Comparison of ENCODE assay signal across 8 mouse cellular contexts in genomic region chr4:46304757-46305384, GRCm38 (mm10). TPM values are rescaled to one million over a fixed set of nuclear protein-coding genes. Genes with fewer than 3 reads are reported as not detected.
DNase-seq lines count a peak whose midpoint lies in the region; ATAC-seq lines count a peak whose summit lies in the region.

No protein-coding gene starts in this region.

- DNase-seq in CD4-positive, CD25-positive, alpha-beta regulatory T cell, adult 2 months (ENCODE audit: low read depth, low spot score), result peak; percentile 86
- peak; percentile 42 for DNase-seq in c-Kit-negative CD71-positive TER-119-positive erythroid progenitor cells, embryonic 14.5 days (ENCODE audit: low read depth, low spot score)
- peak; percentile 28 for DNase-seq in fibroblast of lung, adult 2 months (ENCODE audit: low read depth)
- DNase-seq in kidney, postnatal 25 days, result peak; percentile 88 to 90
- peak; percentile 73 for DNase-seq in liver, embryonic 13.5 days
- peak; percentile 49 to 62 for DNase-seq in natural killer cell, adult 2 months (ENCODE audit: low spot score in 2 of 2)

- peak; percentile 72 for ATAC-seq in heart, embryonic 14.5 days (ENCODE audit: insufficient number of reproducible peaks, insufficient read depth, low FRiP score, low read depth)
- ATAC-seq in liver, embryonic 13.5 days (ENCODE audit: low read depth), result peak; percentile 75
- peak; percentile 82 for ATAC-seq in stomach, embryonic 14.5 days (ENCODE audit: insufficient number of reproducible peaks, insufficient read depth, low FRiP score, low read depth)

- WGBS in heart, embryonic 14.5 days, result under 1% methylated on average over 47 of the region's 78 CpGs
- under 1% methylated on average over 73 of the region's 78 CpGs for WGBS in liver, embryonic 13.5 days (ENCODE audit: insufficient replicate concordance)
- WGBS in stomach, embryonic 14.5 days, result 1% methylated on average over 71 of the region's 78 CpGs

- H3K9me3 ChIP-seq in heart, embryonic 14.5 days (ENCODE audit: control insufficient read depth, low read length), result no peaks in the 10 kb centered on the region
- no peaks in the 10 kb centered on the region for H3K9me3 ChIP-seq in liver, embryonic 13.5 days (replicated peaks)
- no peaks in the 10 kb centered on the region for H3K9me3 ChIP-seq in stomach, embryonic 14.5 days (ENCODE audit: control insufficient read depth, low read depth, low read length)

- no peaks in the 10 kb centered on the region for H3K36me3 ChIP-seq in heart, embryonic 14.5 days (ENCODE audit: control insufficient read depth, insufficient read depth, low read length)
- H3K36me3 ChIP-seq in liver, embryonic 13.5 days, result no peaks in the 10 kb centered on the region
- H3K36me3 ChIP-seq in stomach, embryonic 14.5 days (ENCODE audit: control insufficient read depth, insufficient read depth, low read length), result no peaks in the 10 kb centered on the region

- H3K4me2 ChIP-seq in heart, embryonic 14.5 days (ENCODE audit: low read length), result peak overlapping the region; percentile 89
- peak overlapping the region; percentile 91 for H3K4me2 ChIP-seq in liver, embryonic 13.5 days
- peak overlapping the region; percentile 56 for H3K4me2 ChIP-seq in stomach, embryonic 14.5 days (replicated peaks; ENCODE audit: low read depth, low read length)

- H3K4me1 ChIP-seq in heart, embryonic 14.5 days (ENCODE audit: control insufficient read depth in 2 of 2, insufficient read depth in 2 of 2, low read length in 2 of 2), result peaks cover 14 to 26% of the 10 kb centered on the region in 2 experiments
- peaks cover 10% of the 10 kb centered on the region for H3K4me1 ChIP-seq in liver, embryonic 13.5 days (replicated peaks)
- no peaks in the 10 kb centered on the region for H3K4me1 ChIP-seq in stomach, embryonic 14.5 days (ENCODE audit: control insufficient read depth, insufficient read depth, low read length)

- peaks cover 12% of the 10 kb centered on the region; the same call in 1 of the 2 replicates for H3K27me3 ChIP-seq in heart, embryonic 14.5 days (ENCODE audit: control insufficient read depth, insufficient read depth, low read length)
- H3K27me3 ChIP-seq in liver, embryonic 13.5 days, result peaks cover 64% of the 10 kb centered on the region
- H3K27me3 ChIP-seq in stomach, embryonic 14.5 days (ENCODE audit: control insufficient read depth, insufficient read depth, low read length), result no peaks in the 10 kb centered on the region

- peak overlapping the region; percentile 77 for H3K4me3 ChIP-seq in heart, embryonic 14.5 days (ENCODE audit: control insufficient read depth in 1 of 2, insufficient read depth in 1 of 2, low read depth in 1 of 2, low read length in 2 of 2)
- H3K4me3 ChIP-seq in liver, embryonic 13.5 days (replicated peaks), result peak overlapping the region; percentile 72
- peak overlapping the region; percentile 62 for H3K4me3 ChIP-seq in stomach, embryonic 14.5 days (ENCODE audit: low read depth, low read length)

- peak overlapping the region; percentile 54 to 81 for H3K27ac ChIP-seq in heart, embryonic 14.5 days (replicated peaks in 1 of 2; ENCODE audit: control insufficient read depth in 1 of 2, insufficient read depth in 1 of 2, low read depth in 2 of 2, low read length in 2 of 2)
- H3K27ac ChIP-seq in liver, embryonic 13.5 days, result no peak overlapping the region
- no peak overlapping the region for H3K27ac ChIP-seq in stomach, embryonic 14.5 days (ENCODE audit: low read length)

- H3K9ac ChIP-seq in heart, embryonic 14.5 days (ENCODE audit: low read length), result peak overlapping the region; percentile 91
- peak overlapping the region; percentile 71 for H3K9ac ChIP-seq in liver, embryonic 13.5 days
- peak overlapping the region; percentile 59 for H3K9ac ChIP-seq in stomach, embryonic 14.5 days (replicated peaks; ENCODE audit: low read depth, low read length)

RNA-seq across cellular contexts. Expression of gene Foxe1, which starts 38.5 kb away (rescaled TPM):
- not detected in 2 replicates for polyA plus RNA-seq in heart, embryonic 14.5 days (2014; fragmentation: Nextera tagmentation; extraction: Ambion mirVana)
- polyA plus RNA-seq in liver, embryonic 13.5 days (2015; fragmentation: Nextera tagmentation; extraction: Ambion mirVana), result not detected in 2 replicates
- 0.27 and 0.60 TPM in 2 replicates for polyA plus RNA-seq in stomach, embryonic 14.5 days (2014; fragmentation: Nextera tagmentation; extraction: Ambion mirVana)

Comparison
In these comparisons a context has a peak if more than half of its experiments do, and no peak if none do; other contexts are left out.
1. DNase-seq: peak in every context shown above with its lines; median percentile 89 in kidney, postnatal 25 days; 86 in CD4-positive, CD25-positive, alpha-beta regulatory T cell, adult 2 months; 73 in liver, embryonic 13.5 days; 56 in natural killer cell, adult 2 months; 42 in c-Kit-negative CD71-positive TER-119-positive erythroid progenitor cells, embryonic 14.5 days; 28 in fibroblast of lung, adult 2 months.
2. H3K27ac ChIP-seq: peak in heart, embryonic 14.5 days (2 of 2); none in liver, embryonic 13.5 days (single experiment) and stomach, embryonic 14.5 days (single experiment).
3. Peak in every context shown above with its lines, with median percentiles within 50 percentile points of each other: ATAC-seq, H3K4me2 ChIP-seq, H3K4me3 ChIP-seq and H3K9ac ChIP-seq.